Mouse (Mus musculus) cortical plate, adult 2 months (tissue): ENCODE measurements around the gene Plet1.

Experiments
- CTCF ChIP-seq: fragments of 200-500 bp; IDR thresholded peaks from 2 replicates; pipeline ENCODE4 v1.5.1; 2011; ENCODE audit warnings: mild to moderate bottlenecking, control low read depth, low read length; ENCODE audit not compliant: insufficient read depth; ENCODE audit errors: extremely low read depth
- POLR2A ChIP-seq: fragments of 200-500 bp; IDR thresholded peaks from 2 replicates; pipeline ENCODE4 v1.6.1; 2011; ENCODE audit warnings: mild to moderate bottlenecking, low read length, control low read depth; ENCODE audit not compliant: insufficient read depth; ENCODE audit errors: extremely low read depth

GRCm38 (mm10) chr9:50477270-50477669 lies 17.1 kb upstream of the Plet1 start:
- no peak for TF ChIP-seq POLR2A
- TF ChIP-seq CTCF = no peak
